Mouse (Mus musculus) hindbrain, embryonic 10.5 days (tissue): ENCODE data around the gene Ap2a1. TPM values are rescaled to one million over a fixed set of nuclear protein-coding genes. Genes with fewer than 3 reads are reported as not detected.

Experiments
- DNase-seq: peaks from one replicate; pipeline ENCODE4 v3.0.0-alpha.2; 2017; ENCODE audit warnings: low spot score
- H3K27ac ChIP-seq: fragments of 300-500 bp; sonication (generic); 2 replicates; pipeline ENCODE4 v1.5.1; 2016; ENCODE audit warnings: mild to moderate bottlenecking, moderate library complexity
- H3K27me3 ChIP-seq: fragments of 300-500 bp; sonication (generic); 2 replicates; pipeline ENCODE4 v1.6.1; 2016; ENCODE audit warnings: mild to moderate bottlenecking; ENCODE audit not compliant: poor library complexity, insufficient read depth, severe bottlenecking
- H3K36me3 ChIP-seq: fragments of 300-500 bp; sonication (generic); 2 replicates; pipeline ENCODE4 v1.6.1; 2016; ENCODE audit warnings: mild to moderate bottlenecking, moderate library complexity
- H3K4me1 ChIP-seq: fragments of 300-500 bp; sonication (generic); replicated peaks from 2 replicates; pipeline ENCODE4 v1.6.1; 2016; ENCODE audit warnings: mild to moderate bottlenecking
- H3K4me3 ChIP-seq: fragments of 300-500 bp; sonication (generic); 2 replicates; pipeline ENCODE4 v1.5.1; 2016; ENCODE audit warnings: mild to moderate bottlenecking, moderate library complexity
- H3K9me3 ChIP-seq: fragments of 300-500 bp; sonication (generic); 2 replicates; pipeline ENCODE4 v1.6.1; 2016; ENCODE audit warnings: mild to moderate bottlenecking, moderate library complexity
- whole genome bisulfite sequencing: fragments of 180-500 bp; shearing (Covaris S2); methylation state at CpG from one replicate; pipeline ENCODE4 v1.1.7; 2016; 5-methylcytosine and 5-hydroxymethylcytosine counted together
- polyA plus RNA-seq: library from polyadenylated mRNA; unstranded; fragments of >200 nt; fragmentation: Nextera tagmentation; extraction: Ambion mirVana; gene quantifications from 2 replicates; pipeline ENCODE4 v1.2.1, GENCODE M21; 2016

Ap2a1 gene
- polyA plus RNA-seq, 1 experiment from 2014 or later: 93.1 TPM

- H3K27ac ChIP-seq: no peak overlapping the region
- H3K27me3 ChIP-seq: no peaks in the 10 kb centered on the region
- no peaks in the 10 kb centered on the region for H3K9me3 ChIP-seq
- DNase-seq: no peak
- H3K4me3 ChIP-seq: no peak overlapping the region
- H3K36me3 ChIP-seq: peaks cover 62% of the 10 kb centered on the region
- WGBS: 90% methylated on average over 13 of the region's 13 CpGs
- peaks cover 13% of the 10 kb centered on the region; the same call in 1 of the 2 replicates for H3K4me1 ChIP-seq
Measured at GRCm38 (mm10) chr7:44960512-44960910, 31.2 kb upstream of the Ap2a1 start.

GRCm38 (mm10) chr7:44959874-44960511, 30.7 kb upstream of the Ap2a1 start:
- Histone ChIP-seq H3K27ac (no peak overlapping the region), H3K4me1 (peaks cover 13% of the 10 kb centered on the region; the same call in 1 of the 2 replicates), H3K4me3 (no peak overlapping the region), H3K36me3 (peaks cover 57% of the 10 kb centered on the region), H3K9me3 (no peaks in the 10 kb centered on the region), H3K27me3 (no peaks in the 10 kb centered on the region)
- no peak for DNase-seq
- 90% methylated on average over 10 of the region's 10 CpGs for WGBS

- Histone ChIP-seq H3K9me3 (no peaks in the 10 kb centered on the region), H3K36me3 (peaks cover 52% of the 10 kb centered on the region), H3K4me3 (no peak overlapping the region), H3K27me3 (no peaks in the 10 kb centered on the region), H3K27ac (no peak overlapping the region), H3K4me1 (peaks cover 13% of the 10 kb centered on the region; the same call in 1 of the 2 replicates)
- WGBS: 82% methylated on average over 8 of the region's 8 CpGs
- DNase-seq: no peak
Measured at GRCm38 (mm10) chr7:44959281-44959680, 30.0 kb upstream of the Ap2a1 start.

GRCm38 (mm10) chr7:44958208-44958607, 28.9 kb upstream of the Ap2a1 start:
- DNase-seq: no peak
- Histone ChIP-seq H3K9me3 (no peaks in the 10 kb centered on the region), H3K27me3 (no peaks in the 10 kb centered on the region), H3K36me3 (peaks cover 43% of the 10 kb centered on the region), H3K4me1 (peaks cover 17% of the 10 kb centered on the region), H3K4me3 (no peak overlapping the region), H3K27ac (no peak overlapping the region)
- 64% methylated on average over 7 of the region's 7 CpGs for WGBS

- Histone ChIP-seq H3K4me1 (peaks cover 23% of the 10 kb centered on the region), H3K27ac (no peak overlapping the region), H3K27me3 (peaks cover 4% of the 10 kb centered on the region; the same call in 1 of the 2 replicates), H3K36me3 (peaks cover 37% of the 10 kb centered on the region), H3K4me3 (no peak overlapping the region), H3K9me3 (no peaks in the 10 kb centered on the region)
- no peak for DNase-seq
- 73% methylated on average over 20 of the region's 20 CpGs for WGBS
Measured at GRCm38 (mm10) chr7:44957183-44957835, 28.0 kb upstream of the Ap2a1 start.

GRCm38 (mm10) chr7:44956266-44956665, 27.0 kb upstream of the Ap2a1 start:
- DNase-seq: no peak
- WGBS: 63% methylated on average over 6 of the region's 6 CpGs

GRCm38 (mm10) chr7:44955628-44956027, 26.3 kb upstream of the Ap2a1 start:
- 58% methylated on average over 5 of the region's 5 CpGs for WGBS
- H3K27me3 ChIP-seq: peaks cover 21% of the 10 kb centered on the region
- no peak for DNase-seq
- no peak overlapping the region for H3K27ac ChIP-seq
- no peak overlapping the region for H3K4me3 ChIP-seq
- peaks cover 20% of the 10 kb centered on the region for H3K36me3 ChIP-seq
- no peaks in the 10 kb centered on the region for H3K9me3 ChIP-seq
- H3K4me1 ChIP-seq: peaks cover 32% of the 10 kb centered on the region

More at GRCm38 (mm10) chr7:44956266-44956665, 27.0 kb upstream of the Ap2a1 start:
- Histone ChIP-seq H3K4me1 (peaks cover 32% of the 10 kb centered on the region), H3K27ac (peak overlapping the region; percentile 46; the same call in 1 of the 2 replicates), H3K36me3 (peaks cover 26% of the 10 kb centered on the region), H3K27me3 (peaks cover 15% of the 10 kb centered on the region), H3K4me3 (no peak overlapping the region), H3K9me3 (no peaks in the 10 kb centered on the region)

- Histone ChIP-seq H3K4me1 (peaks cover 32% of the 10 kb centered on the region), H3K4me3 (no peak overlapping the region), H3K36me3 (peaks cover 6% of the 10 kb centered on the region), H3K27ac (0 out of 2 replicates have a peak overlapping the region, but pooled peaks have one; percentile 35), H3K27me3 (peaks cover 35% of the 10 kb centered on the region), H3K9me3 (no peaks in the 10 kb centered on the region)
- DNase-seq: no peak
- WGBS: 83% methylated on average over 12 of the region's 12 CpGs
Measured at GRCm38 (mm10) chr7:44954091-44954885, 25.0 kb upstream of the Ap2a1 start.

- Histone ChIP-seq H3K36me3 (no peaks in the 10 kb centered on the region), H3K4me1 (peaks cover 32% of the 10 kb centered on the region), H3K27me3 (peaks cover 38% of the 10 kb centered on the region), H3K4me3 (peak overlapping the region; percentile 9; the same call in 1 of the 2 replicates), H3K27ac (0 out of 2 replicates have a peak overlapping the region, but pooled peaks have one; percentile 35), H3K9me3 (no peaks in the 10 kb centered on the region)
- WGBS: 57% methylated on average over 14 of the region's 14 CpGs
- no peak for DNase-seq
Measured at GRCm38 (mm10) chr7:44953561-44953960, 24.3 kb upstream of the Ap2a1 start.

- H3K9me3 ChIP-seq: no peaks in the 10 kb centered on the region
- H3K4me1 ChIP-seq: peaks cover 31% of the 10 kb centered on the region
- peak overlapping the region; percentile 82 for H3K27ac ChIP-seq
- no peaks in the 10 kb centered on the region for H3K36me3 ChIP-seq
- peak overlapping the region; percentile 64 for H3K4me3 ChIP-seq
- H3K27me3 ChIP-seq: peaks cover 46% of the 10 kb centered on the region
- 7% methylated on average over 24 of the region's 24 CpGs for WGBS
- peak; percentile 91 for DNase-seq
Measured at GRCm38 (mm10) chr7:44952611-44953306, 23.5 kb upstream of the Ap2a1 start.

- no peaks in the 10 kb centered on the region for H3K36me3 ChIP-seq
- WGBS: under 1% methylated on average over 10 of the region's 10 CpGs
- H3K4me1 ChIP-seq: peaks cover 23% of the 10 kb centered on the region
- H3K27ac ChIP-seq: peak overlapping the region; percentile 82
- DNase-seq: peak; percentile 51
- no peaks in the 10 kb centered on the region for H3K9me3 ChIP-seq
- H3K4me3 ChIP-seq: peak overlapping the region; percentile 64
- H3K27me3 ChIP-seq: peaks cover 46% of the 10 kb centered on the region
Measured at GRCm38 (mm10) chr7:44951960-44952359, 22.7 kb upstream of the Ap2a1 start.

GRCm38 (mm10) chr7:44949922-44950321, 20.6 kb upstream of the Ap2a1 start:
- Histone ChIP-seq H3K4me1 (peaks cover 19% of the 10 kb centered on the region), H3K27ac (no peak overlapping the region), H3K36me3 (no peaks in the 10 kb centered on the region), H3K4me3 (no peak overlapping the region), H3K9me3 (no peaks in the 10 kb centered on the region), H3K27me3 (peaks cover 46% of the 10 kb centered on the region)
- no peak for DNase-seq
- 76% methylated on average over 6 of the region's 6 CpGs for WGBS
